Mouse (Mus musculus): ENCODE results near the gene Tmprss5. TPM values are rescaled to one million over a fixed set of nuclear protein-coding genes. Genes with fewer than 3 reads are reported as not detected.

Tmprss5 gene
- 0.21 and 0.93 TPM in 2 replicates for polyA plus RNA-seq (2014; fragmentation: Nextera tagmentation; extraction: Ambion mirVana)

DNA sequence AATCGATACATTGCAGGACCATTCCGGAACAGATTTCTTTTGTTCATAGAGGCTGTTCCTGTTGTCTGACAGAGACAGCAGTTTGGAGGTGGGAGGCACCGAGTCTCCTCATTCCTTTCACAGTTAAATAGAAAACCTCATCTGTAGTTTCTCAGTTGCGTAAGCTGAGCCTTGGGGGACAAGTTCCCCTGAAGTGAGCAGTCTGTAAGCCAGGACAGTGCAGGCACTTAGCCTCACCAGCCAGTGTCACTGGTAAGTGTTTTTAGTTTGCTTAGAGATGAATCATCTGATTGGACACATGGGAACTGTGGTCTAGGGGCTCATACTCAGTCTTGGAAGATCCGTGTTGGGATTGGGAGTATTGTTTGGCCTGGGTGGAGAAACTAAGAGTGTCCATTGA is at the start of gene Tmprss5:
Gene Tmprss5, plus strand, starts transcription at position 154 of the 400 bp plus-strand sequence.
- Histone ChIP-seq H3K9me3 (replicated peaks; ENCODE audit: control insufficient read depth, low read length) (no peaks in the 10 kb centered on the region), H3K36me3 (replicated peaks; ENCODE audit: control insufficient read depth, insufficient read depth, low read depth, low read length) (no peaks in the 10 kb centered on the region; the same call in 1 of the 2 replicates), H3K27me3 (ENCODE audit: control insufficient read depth, insufficient read depth, low read length) (no peaks in the 10 kb centered on the region), H3K4me3 (ENCODE audit: low read depth, low read length) (no peak within 1 kb of the TSS), H3K9ac (replicated peaks; ENCODE audit: low read length) (no peak within 1 kb of the TSS), H3K4me1 (ENCODE audit: control insufficient read depth, insufficient read depth, low read length) (no peaks in the 10 kb centered on the region), H3K4me2 (ENCODE audit: low read depth, low read length) (no peak within 1 kb of the TSS), H3K27ac (replicated peaks; ENCODE audit: low read depth, low read length) (no peak within 1 kb of the TSS)
- DNase-seq (ENCODE audit: low spot score) (no peak), ATAC-seq (replicated peaks; ENCODE audit: insufficient number of reproducible peaks, low FRiP score, low TSS enrichment, low read depth) (no peak)
- WGBS, result 64% methylated on average over 5 of the region's 5 CpGs

DNA sequence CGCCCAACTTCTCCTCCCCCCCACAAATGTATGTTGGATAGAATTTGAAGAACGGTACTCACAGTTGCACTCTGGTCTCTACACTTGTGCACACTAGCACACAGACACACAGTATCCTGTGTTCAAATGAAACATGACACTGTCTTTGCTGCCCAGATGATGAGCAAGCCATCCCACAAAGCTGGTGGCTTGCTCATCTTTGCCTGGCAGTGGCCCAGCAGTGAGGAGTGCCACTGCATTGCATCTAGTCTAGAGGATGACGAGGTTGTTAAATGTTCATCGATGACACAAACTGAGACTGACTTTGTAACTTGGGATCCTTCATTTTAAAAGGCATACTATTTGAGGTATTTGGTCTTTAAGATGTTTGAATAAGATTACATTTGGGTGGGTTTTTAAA is 46.3 kb upstream of the Tmprss5 start:
- H3K27ac ChIP-seq (replicated peaks; ENCODE audit: low read depth, low read length), result no peak overlapping the region
- DNase-seq (ENCODE audit: low spot score), result no peak
- no peak overlapping the region for H3K4me3 ChIP-seq (ENCODE audit: low read depth, low read length)
- no peaks in the 10 kb centered on the region for H3K9me3 ChIP-seq (replicated peaks; ENCODE audit: control insufficient read depth, low read length)
- no peak for ATAC-seq (replicated peaks; ENCODE audit: insufficient number of reproducible peaks, low FRiP score, low TSS enrichment, low read depth)
- no peak overlapping the region for H3K4me2 ChIP-seq (ENCODE audit: low read depth, low read length)
- H3K4me1 ChIP-seq (ENCODE audit: control insufficient read depth, insufficient read depth, low read length), result no peaks in the 10 kb centered on the region
- no peak overlapping the region for H3K9ac ChIP-seq (replicated peaks; ENCODE audit: low read length)
- WGBS, result 93% methylated on average over 4 of the region's 4 CpGs
- peaks cover 2% of the 10 kb centered on the region for H3K36me3 ChIP-seq (replicated peaks; ENCODE audit: control insufficient read depth, insufficient read depth, low read depth, low read length)
- H3K27me3 ChIP-seq (ENCODE audit: control insufficient read depth, insufficient read depth, low read length), result no peaks in the 10 kb centered on the region

DNA sequence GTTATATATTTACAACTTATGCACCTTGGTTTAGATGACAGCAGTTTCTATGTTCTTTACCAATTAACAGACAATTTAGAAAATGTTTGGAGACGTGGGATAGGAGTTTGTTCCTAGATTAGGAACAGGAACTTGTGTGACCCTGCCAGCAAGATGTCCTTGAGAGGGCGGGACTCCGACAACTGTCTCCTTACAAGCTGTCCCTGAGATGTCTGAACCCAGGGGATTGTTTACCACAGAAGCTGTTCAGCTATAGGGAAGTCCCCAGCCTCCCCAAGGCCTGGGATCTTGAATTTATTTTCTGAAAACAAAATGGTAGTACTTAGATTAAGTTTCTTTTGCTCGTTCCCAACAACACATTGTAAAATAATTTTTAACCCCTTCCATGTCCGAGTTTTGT is 30.2 kb upstream of the Tmprss5 start:
- Histone ChIP-seq H3K9ac (replicated peaks; ENCODE audit: low read length) (no peak overlapping the region), H3K9me3 (replicated peaks; ENCODE audit: control insufficient read depth, low read length) (no peaks in the 10 kb centered on the region), H3K36me3 (replicated peaks; ENCODE audit: control insufficient read depth, insufficient read depth, low read depth, low read length) (no peaks in the 10 kb centered on the region), H3K27ac (replicated peaks; ENCODE audit: low read depth, low read length) (no peak overlapping the region), H3K4me3 (ENCODE audit: low read depth, low read length) (no peak overlapping the region), H3K4me2 (ENCODE audit: low read depth, low read length) (no peak overlapping the region), H3K4me1 (ENCODE audit: control insufficient read depth, insufficient read depth, low read length) (no peaks in the 10 kb centered on the region), H3K27me3 (ENCODE audit: control insufficient read depth, insufficient read depth, low read length) (no peaks in the 10 kb centered on the region)
- DNase-seq (ENCODE audit: low spot score), result no peak
- ATAC-seq (replicated peaks; ENCODE audit: insufficient number of reproducible peaks, low FRiP score, low TSS enrichment, low read depth), result no peak
- 78% methylated on average over 5 of the region's 5 CpGs for WGBS

DNA sequence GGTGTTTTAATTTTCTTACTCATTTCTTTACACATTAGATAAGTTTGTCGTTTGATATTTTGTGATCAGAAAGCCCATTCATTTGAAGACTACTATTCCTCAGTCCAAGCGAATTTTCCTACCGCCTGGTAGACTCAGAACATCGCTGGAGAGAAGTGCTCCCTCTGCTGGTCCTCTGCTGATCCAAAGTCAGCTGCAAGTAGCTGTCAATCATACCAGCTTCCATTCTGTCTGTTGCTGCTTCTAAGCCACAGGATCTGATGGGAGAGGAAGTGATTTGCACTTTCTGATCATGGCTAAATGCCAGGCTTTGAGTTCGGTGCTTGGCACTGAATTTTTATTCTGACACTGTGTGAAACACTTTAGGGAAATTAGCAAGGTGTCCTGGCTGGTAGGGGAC is 29.7 kb upstream of the Tmprss5 start:
- H3K4me2 ChIP-seq (ENCODE audit: low read depth, low read length), result no peak overlapping the region
- DNase-seq (ENCODE audit: low spot score) (peak; percentile 77), ATAC-seq (replicated peaks; ENCODE audit: insufficient number of reproducible peaks, low FRiP score, low TSS enrichment, low read depth) (no peak)
- no peak overlapping the region for H3K27ac ChIP-seq (replicated peaks; ENCODE audit: low read depth, low read length)
- no peak overlapping the region for H3K4me3 ChIP-seq (ENCODE audit: low read depth, low read length)
- H3K4me1 ChIP-seq (ENCODE audit: control insufficient read depth, insufficient read depth, low read length), result no peaks in the 10 kb centered on the region
- H3K9me3 ChIP-seq (replicated peaks; ENCODE audit: control insufficient read depth, low read length), result no peaks in the 10 kb centered on the region
- no peaks in the 10 kb centered on the region for H3K27me3 ChIP-seq (ENCODE audit: control insufficient read depth, insufficient read depth, low read length)
- no peak overlapping the region for H3K9ac ChIP-seq (replicated peaks; ENCODE audit: low read length)
- no peaks in the 10 kb centered on the region for H3K36me3 ChIP-seq (replicated peaks; ENCODE audit: control insufficient read depth, insufficient read depth, low read depth, low read length)
- WGBS, result 16% methylated on average over 5 of the region's 5 CpGs

DNA sequence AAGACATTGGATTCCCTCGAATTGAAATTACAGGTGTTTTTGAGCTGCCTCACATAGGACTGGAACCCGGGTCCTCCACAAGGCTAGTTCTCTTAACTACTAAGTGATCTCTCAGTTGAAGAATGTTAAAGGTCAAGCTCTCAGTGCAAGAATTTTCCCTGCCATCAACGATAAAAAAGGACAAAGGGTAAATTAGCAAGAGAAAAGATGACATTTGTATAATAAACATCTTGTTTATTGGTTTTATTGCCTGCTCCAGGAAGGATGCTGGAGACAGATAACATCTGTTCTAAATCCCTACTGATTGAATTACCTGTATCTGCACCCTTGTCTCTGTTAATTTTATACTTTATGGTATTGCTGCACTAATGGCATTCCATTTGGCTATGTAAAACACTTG is 27.0 kb upstream of the Tmprss5 start:
- Histone ChIP-seq H3K27me3 (ENCODE audit: control insufficient read depth, insufficient read depth, low read length) (no peaks in the 10 kb centered on the region), H3K4me2 (ENCODE audit: low read depth, low read length) (no peak overlapping the region), H3K27ac (replicated peaks; ENCODE audit: low read depth, low read length) (no peak overlapping the region), H3K36me3 (replicated peaks; ENCODE audit: control insufficient read depth, insufficient read depth, low read depth, low read length) (no peaks in the 10 kb centered on the region), H3K9me3 (replicated peaks; ENCODE audit: control insufficient read depth, low read length) (no peaks in the 10 kb centered on the region), H3K4me3 (ENCODE audit: low read depth, low read length) (no peak overlapping the region), H3K9ac (replicated peaks; ENCODE audit: low read length) (no peak overlapping the region), H3K4me1 (ENCODE audit: control insufficient read depth, insufficient read depth, low read length) (no peaks in the 10 kb centered on the region; the same call in 1 of the 2 replicates)
- ATAC-seq (replicated peaks; ENCODE audit: insufficient number of reproducible peaks, low FRiP score, low TSS enrichment, low read depth) (no peak), DNase-seq (ENCODE audit: low spot score) (no peak)
- 84% methylated on average over 3 of the region's 3 CpGs for WGBS

DNA sequence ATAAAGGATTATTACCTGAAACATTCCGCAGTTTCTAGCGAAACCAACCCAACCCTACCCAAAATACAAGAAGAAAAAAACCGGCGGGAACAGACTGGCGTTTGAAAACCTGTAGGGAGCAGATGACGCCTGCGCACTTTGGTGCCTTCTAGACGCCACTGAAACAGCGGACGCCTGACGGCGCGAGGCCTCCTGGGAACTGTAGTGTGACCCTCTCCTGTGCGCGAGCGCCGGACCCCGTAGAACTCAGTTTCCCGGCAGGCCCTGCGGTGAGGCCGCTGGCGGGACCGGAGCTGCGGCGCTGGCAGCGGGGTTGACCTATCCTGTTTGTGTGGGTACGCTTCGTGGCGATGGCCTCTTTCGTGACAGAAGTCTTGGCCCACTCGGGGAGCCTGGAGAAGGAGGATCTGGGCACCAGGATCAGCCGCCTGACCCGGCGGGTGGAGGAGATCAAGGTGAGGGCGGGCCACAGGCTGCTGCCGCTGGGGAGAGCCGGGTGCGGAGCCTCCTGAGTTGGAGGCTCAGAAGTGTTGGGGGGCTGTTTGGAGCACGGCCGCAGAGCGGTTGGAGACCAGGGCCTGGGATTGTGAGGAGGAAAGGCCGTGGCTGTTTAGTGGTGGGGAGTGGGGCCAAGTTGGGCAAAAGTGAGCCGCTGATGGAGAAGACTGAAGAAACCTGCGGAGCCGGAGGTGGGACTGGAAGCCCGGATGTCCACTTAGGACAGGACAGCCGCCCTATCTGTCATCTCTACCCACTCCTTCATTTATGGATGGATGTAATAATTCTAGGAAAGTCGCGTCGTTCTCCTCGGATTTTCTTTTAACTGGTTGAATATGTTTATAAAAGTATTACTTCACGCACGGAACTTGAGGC is 25.5 kb upstream of the Tmprss5 start, which contains the start of gene Zw10:
Gene Zw10, plus strand, starts transcription at position 281 of the 873 bp plus-strand sequence.
- Histone ChIP-seq H3K4me3 (ENCODE audit: low read depth, low read length) (peak within 1 kb of the TSS; percentile 85), H3K9ac (replicated peaks; ENCODE audit: low read length) (peak within 1 kb of the TSS; percentile 87), H3K4me2 (ENCODE audit: low read depth, low read length) (peak within 1 kb of the TSS; percentile 57), H3K4me1 (ENCODE audit: control insufficient read depth, insufficient read depth, low read length) (no peaks in the 10 kb centered on the region; the same call in 1 of the 2 replicates), H3K36me3 (replicated peaks; ENCODE audit: control insufficient read depth, insufficient read depth, low read depth, low read length) (no peaks in the 10 kb centered on the region), H3K27me3 (ENCODE audit: control insufficient read depth, insufficient read depth, low read length) (no peaks in the 10 kb centered on the region), H3K27ac (replicated peaks; ENCODE audit: low read depth, low read length) (no peak within 1 kb of the TSS), H3K9me3 (replicated peaks; ENCODE audit: control insufficient read depth, low read length) (no peaks in the 10 kb centered on the region)
- DNase-seq (ENCODE audit: low spot score) (peak; percentile 99), ATAC-seq (replicated peaks; ENCODE audit: insufficient number of reproducible peaks, low FRiP score, low TSS enrichment, low read depth) (peak; percentile 96)
- WGBS, result under 1% methylated on average over 53 of the region's 53 CpGs

DNA sequence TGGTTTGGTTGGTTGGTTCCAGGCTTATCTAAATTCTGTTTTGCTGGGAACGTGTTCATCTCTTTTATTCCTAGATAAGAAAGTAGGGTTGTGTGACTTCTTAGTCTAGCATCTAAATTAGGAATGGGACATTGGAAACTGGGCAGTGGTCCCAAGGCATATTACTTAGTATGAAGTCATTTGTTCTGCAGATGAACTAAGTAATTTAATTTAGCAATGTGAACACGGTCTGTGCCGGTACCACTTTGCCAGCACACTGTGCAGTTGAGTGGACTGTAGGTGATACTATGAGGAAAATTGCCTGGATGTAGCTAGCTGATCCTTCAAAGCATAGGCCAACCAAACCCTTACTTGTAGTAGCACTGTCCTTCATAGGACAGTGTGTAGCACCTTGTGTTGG is 4.2 kb upstream of the Tmprss5 start:
- 89% methylated on average over 3 of the region's 3 CpGs for WGBS
- Histone ChIP-seq H3K4me2 (ENCODE audit: low read depth, low read length) (no peak overlapping the region), H3K4me3 (ENCODE audit: low read depth, low read length) (no peak overlapping the region), H3K9ac (replicated peaks; ENCODE audit: low read length) (no peak overlapping the region), H3K36me3 (replicated peaks; ENCODE audit: control insufficient read depth, insufficient read depth, low read depth, low read length) (no peaks in the 10 kb centered on the region; the same call in none of the 2 replicates), H3K9me3 (replicated peaks; ENCODE audit: control insufficient read depth, low read length) (no peaks in the 10 kb centered on the region), H3K27me3 (ENCODE audit: control insufficient read depth, insufficient read depth, low read length) (no peaks in the 10 kb centered on the region), H3K27ac (replicated peaks; ENCODE audit: low read depth, low read length) (no peak overlapping the region), H3K4me1 (ENCODE audit: control insufficient read depth, insufficient read depth, low read length) (no peaks in the 10 kb centered on the region)
- no peak for DNase-seq (ENCODE audit: low spot score)
- no peak for ATAC-seq (replicated peaks; ENCODE audit: insufficient number of reproducible peaks, low FRiP score, low TSS enrichment, low read depth)

DNA sequence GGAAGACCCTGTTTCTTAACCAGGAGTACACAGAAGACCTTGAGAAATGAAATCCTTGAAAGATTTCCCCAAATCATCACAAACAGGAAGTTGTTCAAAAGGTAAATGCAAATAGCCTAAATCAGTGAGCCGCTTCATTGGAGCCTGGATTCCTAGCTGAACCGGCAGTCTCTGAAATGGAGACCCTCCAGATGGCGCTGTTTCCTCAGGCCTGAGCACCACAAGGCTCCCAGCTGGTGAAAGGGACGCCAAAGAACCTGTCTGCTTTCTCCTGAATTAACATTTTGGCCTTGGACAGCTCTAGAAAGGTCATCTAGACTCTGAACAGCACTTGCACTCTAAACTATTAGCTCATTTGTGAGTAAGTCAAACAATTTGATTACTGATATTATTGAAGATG is 501 bp downstream of the Tmprss5 start:
- Histone ChIP-seq H3K4me1 (ENCODE audit: control insufficient read depth, insufficient read depth, low read length) (no peaks in the 10 kb centered on the region), H3K4me2 (ENCODE audit: low read depth, low read length) (no peak overlapping the region), H3K27ac (replicated peaks; ENCODE audit: low read depth, low read length) (no peak overlapping the region), H3K9ac (replicated peaks; ENCODE audit: low read length) (no peak overlapping the region), H3K36me3 (replicated peaks; ENCODE audit: control insufficient read depth, insufficient read depth, low read depth, low read length) (no peaks in the 10 kb centered on the region; the same call in 1 of the 2 replicates), H3K4me3 (ENCODE audit: low read depth, low read length) (no peak overlapping the region), H3K9me3 (replicated peaks; ENCODE audit: control insufficient read depth, low read length) (no peaks in the 10 kb centered on the region), H3K27me3 (ENCODE audit: control insufficient read depth, insufficient read depth, low read length) (no peaks in the 10 kb centered on the region)
- ATAC-seq (replicated peaks; ENCODE audit: insufficient number of reproducible peaks, low FRiP score, low TSS enrichment, low read depth) (no peak), DNase-seq (ENCODE audit: low spot score) (peak; percentile 84)
- 6% methylated on average over 4 of the region's 4 CpGs for WGBS
